Mouse (Mus musculus): ENCODE results near the gene Gm9125. TPM values are rescaled to one million over a fixed set of nuclear protein-coding genes. Genes with fewer than 3 reads are reported as not detected.
"Not testable (repeated sequence)": the region's sequence is repeated elsewhere in the genome, so short reads cannot be mapped to it uniquely, and the experiment has no call there.

Gene Gm9125
- polyA plus RNA-seq (2016; fragmentation: Nextera tagmentation; extraction: Ambion mirVana) = not detected in 2 replicates

GRCm38 (mm10) chr3:94054785-94055184 is at the start of gene Gm9125:
Gene Gm9125, minus strand, starts transcription at chr3:94054885.
- H3K9me3 ChIP-seq (replicated peaks); H3K36me3 ChIP-seq; ATAC-seq; H3K4me3 ChIP-seq; H3K27ac ChIP-seq; H3K9ac ChIP-seq; H3K27me3 ChIP-seq (replicated peaks); H3K4me2 ChIP-seq; H3K4me1 ChIP-seq: not testable (repeated sequence)
- 45% methylated on average over 2 of the region's 3 CpGs for WGBS (ENCODE audit: insufficient replicate concordance)

- not testable (repeated sequence) for ATAC-seq; H3K9me3 ChIP-seq (replicated peaks); H3K4me2 ChIP-seq; H3K4me1 ChIP-seq; H3K27me3 ChIP-seq (replicated peaks); H3K27ac ChIP-seq; H3K9ac ChIP-seq; H3K36me3 ChIP-seq; H3K4me3 ChIP-seq
- WGBS (ENCODE audit: insufficient replicate concordance) = 33% methylated on average over 2 of the region's 3 CpGs
Observed at GRCm38 (mm10) chr3:94072544-94072943, 17.9 kb upstream of the Gm9125 start, which contains the start of gene Gm10697. Gene Gm10697, minus strand, starts transcription at chr3:94072644.

DNA sequence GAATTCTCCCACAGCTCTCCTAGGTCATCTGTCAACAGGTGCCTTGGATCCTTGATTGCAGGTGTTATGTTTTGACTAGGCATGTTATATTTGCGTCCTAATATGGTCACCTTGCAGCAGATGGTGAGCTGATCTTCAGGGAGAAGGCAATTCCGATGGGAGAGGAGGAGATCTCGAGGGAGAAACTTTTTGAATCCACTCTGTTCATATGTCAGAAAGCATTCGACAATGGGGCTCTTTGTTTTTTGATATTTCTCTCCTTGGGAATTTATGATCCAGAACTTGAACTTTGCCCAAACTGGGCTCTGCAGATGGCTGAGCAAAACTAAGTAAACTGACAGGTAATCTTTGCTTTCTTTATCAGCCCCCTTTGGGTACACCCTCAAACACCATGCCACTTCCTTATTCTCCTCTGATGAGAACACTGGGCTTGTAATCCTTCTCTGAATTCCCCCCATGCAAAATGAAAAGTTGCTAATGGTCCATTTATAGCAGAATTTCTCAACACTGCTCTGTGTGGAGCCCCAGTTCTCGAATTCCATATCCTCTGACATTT is 5.0 kb downstream of the Gm9125 start:
- not testable (repeated sequence) for ATAC-seq; H3K27ac ChIP-seq; H3K27me3 ChIP-seq (replicated peaks); H3K9me3 ChIP-seq (replicated peaks); H3K9ac ChIP-seq; H3K4me3 ChIP-seq; H3K4me1 ChIP-seq; H3K36me3 ChIP-seq; H3K4me2 ChIP-seq
- 43% methylated on average over 1 of the region's 5 CpGs for WGBS (ENCODE audit: insufficient replicate concordance)

GRCm38 (mm10) chr3:94038241-94038640 is 16.4 kb downstream of the Gm9125 start:
- not testable (repeated sequence) for H3K4me2 ChIP-seq; H3K27me3 ChIP-seq (replicated peaks); H3K9ac ChIP-seq; H3K9me3 ChIP-seq (replicated peaks); H3K27ac ChIP-seq; H3K36me3 ChIP-seq; ATAC-seq; H3K4me3 ChIP-seq; H3K4me1 ChIP-seq
- 36% methylated on average over 1 of the region's 1 CpGs for WGBS (ENCODE audit: insufficient replicate concordance)

DNA sequence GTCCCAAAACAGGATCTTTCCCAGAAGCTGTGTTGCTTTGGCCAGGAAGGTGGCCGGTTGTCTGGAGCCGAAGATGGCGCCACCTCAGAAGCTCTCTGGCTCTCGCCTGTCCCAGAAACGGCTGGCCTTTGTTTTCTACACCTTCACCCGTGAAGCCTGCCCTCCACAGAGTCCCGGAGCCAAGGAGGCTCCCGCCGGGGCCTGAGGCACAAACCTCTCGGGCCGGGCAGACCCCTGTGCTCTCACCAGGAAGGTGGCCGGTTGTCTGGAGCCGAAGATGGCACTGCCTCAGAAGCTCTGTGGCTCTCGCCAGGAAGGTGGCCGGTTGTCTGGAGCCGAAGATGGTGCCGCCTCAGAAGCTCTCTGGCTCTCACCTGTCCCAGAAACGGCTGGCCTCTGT is 20.3 kb downstream of the Gm9125 start:
- H3K4me2 ChIP-seq; H3K27me3 ChIP-seq (replicated peaks); H3K9me3 ChIP-seq (replicated peaks); H3K4me3 ChIP-seq; H3K9ac ChIP-seq; H3K36me3 ChIP-seq; H3K4me1 ChIP-seq; ATAC-seq; H3K27ac ChIP-seq: not testable (repeated sequence)
- 82% methylated on average over 18 of the region's 18 CpGs for WGBS (ENCODE audit: insufficient replicate concordance)

Other genes starting within 250 kb of the Gm9125 start
- gene Tdpoz3, start 228.9 kb downstream of the Gm9125 start, polyA plus RNA-seq (2016; fragmentation: Nextera tagmentation; extraction: Ambion mirVana) = not detected in 2 replicates
- not detected in 2 replicates for gene Gm9117, start 111.3 kb downstream of the Gm9125 start, polyA plus RNA-seq (2016; fragmentation: Nextera tagmentation; extraction: Ambion mirVana)
- not detected in 2 replicates for gene Tdpoz5, start 93.6 kb downstream of the Gm9125 start, polyA plus RNA-seq (2016; fragmentation: Nextera tagmentation; extraction: Ambion mirVana)
- not detected in 2 replicates for gene Gm10697, start 17.8 kb upstream of the Gm9125 start, polyA plus RNA-seq (2016; fragmentation: Nextera tagmentation; extraction: Ambion mirVana)
- not detected in 2 replicates for gene Gm10696, start 123.3 kb upstream of the Gm9125 start, polyA plus RNA-seq (2016; fragmentation: Nextera tagmentation; extraction: Ambion mirVana)
- not detected in 2 replicates for gene Gm5286, start 141.8 kb upstream of the Gm9125 start, polyA plus RNA-seq (2016; fragmentation: Nextera tagmentation; extraction: Ambion mirVana)
- not detected in 2 replicates for gene Gm4778, start 209.2 kb upstream of the Gm9125 start, polyA plus RNA-seq (2016; fragmentation: Nextera tagmentation; extraction: Ambion mirVana)

Data from liver, embryonic 12.5 days (tissue).